Mouse (Mus musculus) bone marrow, adult 2 months (tissue): Measurements from ENCODE around the gene Uqcc3. TPM values are rescaled to one million over a fixed set of nuclear protein-coding genes. Genes with fewer than 3 reads are reported as not detected.

Source experiments
- H3K27ac ChIP-seq: fragments of 200-500 bp; 2 replicates; pipeline ENCODE4 v1.5.1; 2012; ENCODE audit warnings: low read depth, mild to moderate bottlenecking, control low read depth, inconsistent platforms, low read length; ENCODE audit not compliant: control insufficient read depth, poor library complexity, insufficient read depth
- H3K4me1 ChIP-seq: fragments of 200-500 bp; 2 replicates; pipeline ENCODE4 v1.6.1; 2011; ENCODE audit warnings: low read length; ENCODE audit not compliant: control insufficient read depth, insufficient read depth
- H3K4me3 ChIP-seq: fragments of 200-500 bp; replicated peaks from 2 replicates; pipeline ENCODE3; 2011; ENCODE audit warnings: mild to moderate bottlenecking, low read depth, low read length, control low read depth; ENCODE audit not compliant: control insufficient read depth
- CTCF ChIP-seq: fragments of 200-500 bp; IDR thresholded peaks from 2 replicates; pipeline ENCODE4 v1.5.1; 2011; ENCODE audit warnings: low read length, control low read depth; ENCODE audit not compliant: control insufficient read depth, insufficient read depth
- POLR2A ChIP-seq: fragments of 200-500 bp; IDR thresholded peaks from 2 replicates; pipeline ENCODE4 v1.6.1; 2011; ENCODE audit warnings: low read depth, mild to moderate bottlenecking, control low read depth, low read length, borderline replicate concordance; ENCODE audit not compliant: control insufficient read depth
- WGBS: fragments of 180-500 bp; shearing (Covaris S2); methylation state at CpG from one replicate; pipeline ENCODE4 v1.1.7; 2018; 5-methylcytosine and 5-hydroxymethylcytosine counted together
- polyA plus RNA-seq: library from polyadenylated mRNA; stranded (reverse); fragments of >200 nt; gene quantifications from 2 replicates; pipeline ENCODE4 v1.2.4, GENCODE M21; 2011; ENCODE audit warnings: low replicate concordance; ENCODE audit not compliant: missing spikeins, insufficient read depth, insufficient read length

The Uqcc3 gene
- polyA plus RNA-seq, 1 experiment, result 25.7 TPM

DNA sequence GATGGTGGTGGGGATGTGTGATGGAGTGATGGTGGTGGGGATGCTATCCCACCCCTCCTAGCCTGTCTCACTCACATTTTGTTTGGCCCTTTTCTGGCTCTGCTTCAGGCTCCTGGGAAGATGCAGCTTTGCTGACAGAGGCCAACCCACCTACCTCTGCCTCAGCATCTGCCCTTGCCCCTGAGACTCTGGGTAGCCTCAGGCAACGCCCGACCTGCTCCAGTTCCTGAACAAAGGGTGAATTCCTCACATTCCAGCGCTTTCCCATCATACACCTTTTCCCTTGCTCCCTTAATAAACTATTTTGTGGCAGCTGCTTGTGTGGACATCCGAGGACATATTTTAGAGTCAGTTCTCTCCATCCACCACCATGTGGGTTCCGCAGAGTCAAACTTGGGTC lies 32.4 kb downstream of the Uqcc3 start:
- Histone ChIP-seq H3K4me1 (no peaks in the 10 kb centered on the region), H3K27ac (no peak overlapping the region), H3K4me3 (no peak overlapping the region)
- WGBS, result 86% methylated on average over 5 of the region's 5 CpGs
- TF ChIP-seq CTCF, result no peak
- TF ChIP-seq POLR2A, result no peak

GRCm38 (mm10) chr19:8844371-8845129 lies 36.2 kb downstream of the Uqcc3 start:
- H3K4me1 ChIP-seq, result no peaks in the 10 kb centered on the region; the same call in 1 of the 2 replicates
- H3K4me3 ChIP-seq, result no peak overlapping the region
- H3K27ac ChIP-seq, result no peak overlapping the region
- TF ChIP-seq CTCF (peak; percentile 39), POLR2A (no peak)
- WGBS, result 56% methylated on average over 5 of the region's 5 CpGs

DNA sequence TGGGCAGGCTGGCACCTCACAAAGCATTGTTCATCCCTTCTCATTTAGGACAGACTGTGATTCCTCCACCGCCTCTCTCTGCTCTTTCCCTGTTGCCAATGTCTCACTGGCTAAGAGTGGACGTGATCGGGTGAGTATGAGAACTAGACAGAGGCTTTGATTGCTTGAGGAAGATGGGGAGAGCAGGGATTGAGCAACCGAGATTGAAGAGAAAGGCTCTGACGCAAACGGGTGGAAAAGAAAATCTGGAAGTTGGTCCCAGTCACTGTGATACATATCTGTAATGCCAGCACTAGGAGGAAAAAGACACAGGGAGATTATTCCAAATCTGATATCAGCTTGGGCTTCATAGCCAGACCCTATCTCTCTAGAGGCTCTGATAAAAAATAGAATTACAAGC lies 37.8 kb downstream of the Uqcc3 start:
- 53% methylated on average over 6 of the region's 6 CpGs for WGBS
- Histone ChIP-seq H3K27ac (no peak overlapping the region), H3K4me3 (no peak overlapping the region), H3K4me1 (no peaks in the 10 kb centered on the region; the same call in 1 of the 2 replicates)
- no peak for TF ChIP-seq POLR2A
- no peak for TF ChIP-seq CTCF

- Histone ChIP-seq H3K4me1 (peaks cover 2% of the 10 kb centered on the region; the same call in 1 of the 2 replicates), H3K4me3 (no peak overlapping the region), H3K27ac (no peak overlapping the region)
- TF ChIP-seq POLR2A (no peak), CTCF (no peak)
- 74% methylated on average over 7 of the region's 7 CpGs for WGBS
Observed at GRCm38 (mm10) chr19:8841012-8841411, 39.7 kb downstream of the Uqcc3 start.

DNA sequence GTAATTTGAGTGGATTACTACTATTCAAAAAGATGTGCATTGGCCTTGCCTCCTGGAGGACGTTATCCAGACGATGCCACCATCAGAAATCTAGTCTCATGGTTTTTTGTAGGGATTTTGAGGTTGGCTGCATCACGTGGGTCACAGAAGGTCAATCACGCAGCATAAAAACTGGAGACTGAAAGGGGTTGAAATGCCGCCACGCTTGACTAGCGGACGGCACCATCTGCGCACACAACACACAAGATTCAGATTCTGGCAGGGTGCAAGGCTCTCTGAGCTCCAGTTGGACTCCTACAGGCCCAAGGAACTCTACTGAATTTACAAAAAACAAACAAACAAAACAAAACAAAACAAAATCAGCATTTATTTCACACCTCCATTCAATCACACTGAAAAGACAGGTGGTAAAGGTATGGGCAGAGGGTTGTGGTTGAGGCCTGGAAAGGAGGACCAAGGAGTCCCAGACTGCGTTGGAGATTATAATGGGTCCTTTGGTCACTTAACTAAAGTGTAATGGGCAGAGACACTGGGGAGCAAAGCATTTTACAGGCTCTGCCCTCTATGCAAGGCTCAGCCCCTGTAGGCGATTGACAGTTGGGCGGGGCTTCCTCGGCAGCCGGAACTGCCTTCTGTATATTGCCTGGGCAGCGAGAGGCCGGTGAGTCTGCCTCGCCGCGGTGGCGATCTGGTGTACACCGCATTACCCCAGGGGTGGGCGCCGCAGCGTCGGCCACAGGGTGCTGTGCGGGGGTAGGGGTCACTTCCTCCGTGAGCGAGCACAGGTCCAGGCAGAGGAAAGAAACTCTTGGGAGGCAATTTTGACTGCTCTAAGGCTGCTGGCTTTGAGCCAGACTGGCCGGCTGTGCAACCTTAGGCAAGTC lies 40.6 kb downstream of the Uqcc3 start:
- TF ChIP-seq POLR2A, result peak; percentile 74; the same call in 1 of the 2 replicates
- TF ChIP-seq CTCF, result no peak
- Histone ChIP-seq H3K4me1 (peaks cover 2% of the 10 kb centered on the region; the same call in 1 of the 2 replicates), H3K4me3 (peak overlapping the region; percentile 81), H3K27ac (peak overlapping the region; percentile 47)
- WGBS, result 26% methylated on average over 29 of the region's 29 CpGs

- Histone ChIP-seq H3K4me1 (peaks cover 2% of the 10 kb centered on the region; the same call in 1 of the 2 replicates), H3K4me3 (peak within 1 kb of the TSS; percentile 81), H3K27ac (no peak within 1 kb of the TSS; the same call in 1 of the 2 replicates)
- 88% methylated on average over 11 of the region's 11 CpGs for WGBS
- TF ChIP-seq CTCF (no peak), POLR2A (no peak)
Observed at GRCm38 (mm10) chr19:8839103-8839907, 41.4 kb downstream of the Uqcc3 start, which contains the start of gene Gng3. Gene Gng3, minus strand, starts transcription at chr19:8839194.

GRCm38 (mm10) chr19:8838041-8838730 lies 42.5 kb downstream of the Uqcc3 start:
- peak overlapping the region; percentile 92; the same call in 1 of the 2 replicates for H3K27ac ChIP-seq
- peaks cover 2% of the 10 kb centered on the region; the same call in 1 of the 2 replicates for H3K4me1 ChIP-seq
- TF ChIP-seq CTCF, result no peak
- TF ChIP-seq POLR2A, result no peak
- peak overlapping the region; percentile 81 for H3K4me3 ChIP-seq
- 20% methylated on average over 15 of the region's 15 CpGs for WGBS
